Comparison of ENCODE assay signal across 13 mouse cellular contexts in genomic region chr10:119083431-119083830, GRCm38 (mm10).
"Had no signal": no experiment of that assay in that cellular context is flagged by ENCODE, and none has a peak within 500 bp of the region (broad histone marks: within the 10 kb centered on the region; RNA-seq: fewer than 3 reads in every experiment).

No protein-coding gene starts in this region.

- H3K9me3 ChIP-seq: kidney, embryonic 15.5 days; limb, embryonic 12.5 days; neural tube, embryonic 13.5 days had no signal

- H3K27ac ChIP-seq: kidney, embryonic 15.5 days; left cerebral cortex, adult 2 months; limb, embryonic 12.5 days; liver, embryonic 14.5 days; neural tube, embryonic 13.5 days had no signal

- H3K4me1 ChIP-seq: limb, embryonic 12.5 days had no signal

- H3K36me3 ChIP-seq: kidney, embryonic 15.5 days; limb, embryonic 12.5 days; neural tube, embryonic 13.5 days had no signal

- H3K9ac ChIP-seq: kidney, embryonic 15.5 days; limb, embryonic 12.5 days; liver, embryonic 14.5 days; neural tube, embryonic 13.5 days had no signal

- DNase-seq: kidney, adult 2 months; kidney, postnatal 25 days; liver; lung, adult 18-20 months; midbrain, embryonic 14.5 days; spleen, adult 18-20 months; thymus, adult 18-20 months; thymus, postnatal 14 days had no signal

- H3K4me2 ChIP-seq: kidney, embryonic 15.5 days; limb, embryonic 12.5 days; neural tube, embryonic 13.5 days had no signal

- H3K4me3 ChIP-seq: kidney, embryonic 15.5 days; left cerebral cortex, adult 2 months; limb, embryonic 12.5 days; neural tube, embryonic 13.5 days had no signal

- H3K27me3 ChIP-seq: kidney, embryonic 15.5 days; limb, embryonic 12.5 days; neural tube, embryonic 13.5 days had no signal
